Comparison of ENCODE assay signal across 24 mouse cellular contexts in genomic region chr3:66466321-66466720, GRCm38 (mm10).
DNase-seq lines count a peak whose midpoint lies in the region; ATAC-seq and TF ChIP-seq lines count a peak whose summit lies in the region.
"Had no signal": no experiment of that assay in that cellular context is flagged by ENCODE, and none has a peak within 500 bp of the region (broad histone marks: within the 10 kb centered on the region; RNA-seq: fewer than 3 reads in every experiment).

No protein-coding gene starts in this region.

- no peak for ATAC-seq in forebrain, embryonic 14.5 days
- ATAC-seq in forebrain, embryonic 12.5 days (ENCODE audit: low FRiP score): no peak
- ATAC-seq: CD4-positive, CD25-positive, alpha-beta regulatory T cell, adult 4 months; intestine, embryonic 15.5 days; liver, postnatal 0 days had no signal

- no peak for TF ChIP-seq CTCF in layer of hippocampus, adult 2 months (conservative IDR thresholded peaks at IDR 0.05)

- peak; percentile 25 for DNase-seq in forebrain, embryonic 14.5 days (ENCODE audit: low spot score)
- DNase-seq in layer of hippocampus, adult 2 months (ENCODE audit: low spot score in 2 of 2): peak; percentile 13 to 44
- DNase-seq in left cerebral cortex, postnatal 4 days: peak; percentile 10
- DNase-seq in right cerebral cortex, postnatal 36 days (ENCODE audit: low spot score in 2 of 2): peak; percentile 10
- DNase-seq in c-Kit-positive CD71-positive TER-119-positive erythroid progenitor cells, embryonic 14.5 days (ENCODE audit: low spot score): no peak
- no peak for DNase-seq in spleen, postnatal 36 days (ENCODE audit: low spot score in 2 of 2)
- DNase-seq: cerebellum, adult 2 months; gastrocnemius, postnatal 36 days; heart, adult 2 months; kidney, adult 8-10 months; kidney, postnatal 10 days; liver, postnatal 0 days; lung, postnatal 10 days; thymus, adult 18-20 months; thymus, postnatal 4 days had no signal

- H3K4me2 ChIP-seq in forebrain, embryonic 14.5 days (ENCODE audit: low read length): no peak overlapping the region
- no peak overlapping the region for H3K4me2 ChIP-seq in forebrain, embryonic 12.5 days
- H3K4me2 ChIP-seq: embryonic facial prominence, embryonic 15.5 days; hindbrain, embryonic 13.5 days; intestine, embryonic 15.5 days; limb, embryonic 12.5 days; liver, embryonic 11.5 days; midbrain, embryonic 11.5 days; neural tube, embryonic 15.5 days had no signal

- no peak overlapping the region for H3K9ac ChIP-seq in forebrain, embryonic 14.5 days (ENCODE audit: low read length)
- H3K9ac ChIP-seq in forebrain, embryonic 12.5 days: no peak overlapping the region
- H3K9ac ChIP-seq: embryonic facial prominence, embryonic 15.5 days; hindbrain, embryonic 13.5 days; intestine, embryonic 15.5 days; limb, embryonic 12.5 days; liver, postnatal 0 days; neural tube, embryonic 15.5 days had no signal

- H3K27me3 ChIP-seq in forebrain, embryonic 14.5 days (replicated peaks; ENCODE audit: control insufficient read depth, insufficient read depth, low read length): no peaks in the 10 kb centered on the region
- H3K27me3 ChIP-seq in forebrain, embryonic 12.5 days: no peaks in the 10 kb centered on the region
- H3K27me3 ChIP-seq: embryonic facial prominence, embryonic 15.5 days; hindbrain, embryonic 13.5 days; intestine, embryonic 15.5 days; limb, embryonic 12.5 days; neural tube, embryonic 15.5 days had no signal

- no peak overlapping the region for H3K4me3 ChIP-seq in forebrain, embryonic 14.5 days (ENCODE audit: low read depth, low read length)
- H3K4me3 ChIP-seq in forebrain, embryonic 12.5 days (replicated peaks): no peak overlapping the region
- no peak overlapping the region for H3K4me3 ChIP-seq in layer of hippocampus, adult 2 months
- H3K4me3 ChIP-seq: embryonic facial prominence, embryonic 15.5 days; heart, adult 2 months; hindbrain, embryonic 13.5 days; intestine, embryonic 15.5 days; limb, embryonic 12.5 days; neural tube, embryonic 15.5 days had no signal

- intact Hi-C loops in left cerebral cortex, postnatal 4 days (cut with DNase I): no loop called here

- WGBS in forebrain, embryonic 14.5 days: 67% methylated on average over 5 of the region's 5 CpGs
- 81% methylated on average over 5 of the region's 5 CpGs for WGBS in forebrain, embryonic 12.5 days

- H3K36me3 ChIP-seq in forebrain, embryonic 14.5 days (ENCODE audit: control insufficient read depth, insufficient read depth, low read length): no peaks in the 10 kb centered on the region
- no peaks in the 10 kb centered on the region for H3K36me3 ChIP-seq in forebrain, embryonic 12.5 days (replicated peaks)
- H3K36me3 ChIP-seq: embryonic facial prominence, embryonic 15.5 days; hindbrain, embryonic 13.5 days; intestine, embryonic 15.5 days; limb, embryonic 12.5 days; neural tube, embryonic 15.5 days had no signal

- no peak overlapping the region for H3K27ac ChIP-seq in forebrain, embryonic 14.5 days (ENCODE audit: low read depth, low read length)
- H3K27ac ChIP-seq in forebrain, embryonic 12.5 days: no peak overlapping the region
- no peak overlapping the region for H3K27ac ChIP-seq in layer of hippocampus, adult 2 months
- H3K27ac ChIP-seq: embryonic facial prominence, embryonic 15.5 days; heart, adult 2 months; hindbrain, embryonic 13.5 days; intestine, embryonic 15.5 days; limb, embryonic 12.5 days; neural tube, embryonic 15.5 days had no signal

- no peaks in the 10 kb centered on the region for H3K9me3 ChIP-seq in forebrain, embryonic 14.5 days (replicated peaks; ENCODE audit: control insufficient read depth, low read length)
- H3K9me3 ChIP-seq in forebrain, embryonic 12.5 days: no peaks in the 10 kb centered on the region
- H3K9me3 ChIP-seq: embryonic facial prominence, embryonic 15.5 days; hindbrain, embryonic 13.5 days; intestine, embryonic 15.5 days; limb, embryonic 12.5 days; neural tube, embryonic 15.5 days had no signal

- no peaks in the 10 kb centered on the region for H3K4me1 ChIP-seq in forebrain, embryonic 14.5 days (ENCODE audit: control insufficient read depth, insufficient read depth, low read length)
- H3K4me1 ChIP-seq in forebrain, embryonic 12.5 days: no peaks in the 10 kb centered on the region
- H3K4me1 ChIP-seq: embryonic facial prominence, embryonic 15.5 days; hindbrain, embryonic 13.5 days; intestine, embryonic 15.5 days; limb, embryonic 12.5 days; neural tube, embryonic 15.5 days had no signal

Comparison
In these comparisons a context has a peak if more than half of its experiments do, and no peak if none do; other contexts are left out.
1. DNase-seq: peak in forebrain, embryonic 14.5 days (single experiment), layer of hippocampus, adult 2 months (2 of 2), left cerebral cortex, postnatal 4 days (single experiment) and right cerebral cortex, postnatal 36 days (2 of 2); none in c-Kit-positive CD71-positive TER-119-positive erythroid progenitor cells, embryonic 14.5 days (single experiment) and spleen, postnatal 36 days (0 of 2).